Mouse (Mus musculus): ENCODE data around the gene Luc7l3.

Luc7l3 gene

DNA sequence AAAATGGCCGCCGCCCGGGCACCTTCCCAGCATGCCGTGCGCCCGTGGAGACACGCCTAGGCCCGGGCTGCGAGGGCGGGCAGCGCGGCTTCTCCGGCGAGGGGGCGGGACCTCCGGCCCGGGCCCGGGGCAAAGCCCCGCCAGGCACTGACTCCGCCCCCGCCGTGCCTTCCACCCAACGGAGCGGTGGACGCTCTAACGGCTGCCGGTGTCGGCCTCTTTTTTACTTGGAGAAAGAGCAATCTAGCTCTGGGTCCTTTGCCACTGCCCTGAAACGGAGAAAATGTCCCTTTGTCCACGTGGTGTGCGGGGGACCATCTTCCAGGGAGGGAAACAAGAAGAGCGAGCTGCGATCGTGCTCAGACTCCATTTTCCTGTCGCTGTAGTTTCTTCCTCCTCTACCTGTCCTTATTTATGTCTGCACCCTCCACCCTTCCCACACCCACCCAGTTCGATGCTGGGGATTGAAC, at the start of gene Luc7l3:
Luc7l3 (minus strand) TSS at position 58 of the 470 bp plus-strand sequence.
- DNase-seq (ENCODE audit: low read depth, low spot score): peak; percentile 97

DNA sequence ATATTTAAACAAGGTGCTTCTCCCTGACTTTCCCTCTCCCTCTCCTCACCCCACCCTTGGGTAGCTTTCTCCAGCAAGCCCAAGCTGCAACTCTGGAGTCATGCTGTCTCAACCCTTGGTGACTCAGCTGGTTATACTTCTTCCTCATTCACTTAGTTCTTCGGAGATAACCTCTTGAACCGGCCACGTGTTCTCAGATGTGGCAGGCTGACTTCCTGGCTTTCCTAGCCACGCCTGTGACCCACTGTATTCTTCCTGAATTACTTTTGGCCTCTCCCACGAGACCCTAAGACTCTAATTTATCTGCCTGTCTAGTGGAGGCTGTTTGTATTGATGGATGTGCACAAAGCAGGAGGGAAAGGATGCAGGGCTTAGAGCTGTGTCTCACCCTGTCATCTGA, 49.0 kb upstream of the Luc7l3 start:
- DNase-seq (ENCODE audit: low read depth, low spot score): no peak

DNA sequence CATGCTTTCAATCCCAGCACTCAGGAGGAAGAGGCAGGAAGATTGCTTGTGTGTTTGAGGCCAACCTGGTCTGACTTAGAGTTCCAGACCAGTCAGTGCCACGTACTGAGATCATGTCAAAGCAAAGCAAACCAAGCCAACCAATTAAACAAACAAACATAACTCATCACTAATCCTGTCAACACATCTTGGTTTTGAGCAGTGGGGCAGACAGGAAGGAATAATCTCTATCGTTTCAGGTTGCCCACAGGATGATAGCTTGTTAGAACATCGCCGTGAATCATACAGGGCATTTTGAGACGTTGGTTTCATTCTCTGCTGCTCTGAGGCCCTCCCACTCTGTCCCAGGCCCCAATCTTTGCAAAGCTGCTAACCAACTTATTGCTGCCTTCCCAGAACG, 48.2 kb upstream of the Luc7l3 start:
- DNase-seq (ENCODE audit: low read depth, low spot score): no peak

GRCm38 (mm10) chr11:94365340-94365739, 43.6 kb upstream of the Luc7l3 start:
- no peak for DNase-seq (ENCODE audit: low read depth, low spot score)

DNA sequence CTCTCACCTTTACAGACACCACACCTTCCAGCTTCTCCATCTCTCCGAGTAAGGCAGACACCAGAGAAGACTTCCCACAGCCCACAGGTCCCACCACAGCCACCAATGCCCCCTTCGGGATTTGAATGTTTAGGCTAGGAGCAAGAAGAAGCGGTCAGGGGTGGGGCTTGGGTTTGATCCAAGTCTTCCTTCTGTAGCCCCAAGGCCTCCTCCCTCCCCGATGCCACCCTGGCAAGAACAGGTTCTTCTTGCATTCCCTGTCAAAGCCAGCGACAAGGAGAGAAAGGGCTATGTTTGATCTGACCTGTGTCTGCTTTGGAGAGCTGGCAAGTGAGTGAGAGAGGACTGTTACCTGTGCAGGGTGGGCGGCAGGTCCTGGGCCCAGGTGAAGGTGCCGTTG, 41.9 kb upstream of the Luc7l3 start:
- no peak for DNase-seq (ENCODE audit: low read depth, low spot score)

DNA sequence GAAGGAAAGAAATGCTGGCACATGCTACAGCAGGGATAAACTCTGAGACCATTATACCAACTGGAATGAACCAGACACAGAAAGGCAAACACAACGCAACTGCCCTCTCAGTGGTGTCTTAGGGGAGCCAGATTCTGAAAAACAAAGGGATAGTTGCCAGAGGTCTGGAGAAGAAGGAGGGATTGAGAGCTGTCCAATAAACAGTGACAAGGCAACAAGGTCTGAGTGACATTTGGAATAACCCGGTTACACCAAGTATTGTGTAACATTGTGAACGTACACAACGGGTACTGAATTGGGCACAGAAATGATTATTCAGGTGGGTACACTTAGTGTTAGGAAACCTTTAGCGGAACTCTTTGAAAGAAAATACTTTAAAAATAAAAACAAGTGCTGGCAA, 40.3 kb upstream of the Luc7l3 start:
- no peak for DNase-seq (ENCODE audit: low read depth, low spot score)

DNA sequence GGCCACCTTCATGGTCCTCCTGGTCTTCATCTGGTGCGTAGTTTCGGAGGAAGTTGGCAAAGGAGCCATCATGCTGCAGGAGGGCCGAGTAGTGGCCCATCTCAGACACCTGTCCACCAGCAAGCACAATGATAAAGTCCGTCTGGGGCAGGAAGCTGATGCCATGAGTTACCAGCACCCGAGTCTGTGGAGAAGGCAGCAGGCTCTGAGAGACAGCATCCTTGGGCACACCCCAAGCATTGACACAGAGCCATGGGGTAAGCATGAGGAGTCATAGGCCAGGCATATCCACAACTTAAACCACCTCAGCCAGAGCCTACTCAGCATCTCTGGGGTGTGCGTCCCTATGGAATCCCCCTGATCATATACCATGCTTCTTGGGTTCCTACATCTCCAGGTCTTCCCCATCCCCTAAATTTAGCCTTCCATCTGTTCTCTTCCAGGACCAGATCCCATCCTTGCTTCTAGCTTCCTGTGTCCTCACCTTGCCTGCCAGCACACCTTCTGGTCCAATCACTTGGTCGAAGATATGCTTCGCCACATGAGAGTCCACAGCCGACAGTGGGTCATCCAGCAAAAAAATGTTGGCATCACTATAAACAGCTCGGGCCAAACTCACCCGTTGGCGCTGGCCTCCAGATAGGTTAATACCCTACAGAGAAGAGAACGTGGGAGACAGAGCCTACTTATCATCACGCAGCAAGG, 39.5 kb upstream of the Luc7l3 start:
- peak; percentile 92 for DNase-seq (ENCODE audit: low read depth, low spot score)

- DNase-seq (ENCODE audit: low read depth, low spot score): no peak
Observed at GRCm38 (mm10) chr11:94359168-94359567, 37.4 kb upstream of the Luc7l3 start.

GRCm38 (mm10) chr11:94355521-94356217, 33.9 kb upstream of the Luc7l3 start:
- no peak for DNase-seq (ENCODE audit: low read depth, low spot score)

GRCm38 (mm10) chr11:94351094-94351493, 29.3 kb upstream of the Luc7l3 start:
- DNase-seq (ENCODE audit: low read depth, low spot score): no peak

- no peak for DNase-seq (ENCODE audit: low read depth, low spot score)
Observed at GRCm38 (mm10) chr11:94350337-94350736, 28.5 kb upstream of the Luc7l3 start.

DNA sequence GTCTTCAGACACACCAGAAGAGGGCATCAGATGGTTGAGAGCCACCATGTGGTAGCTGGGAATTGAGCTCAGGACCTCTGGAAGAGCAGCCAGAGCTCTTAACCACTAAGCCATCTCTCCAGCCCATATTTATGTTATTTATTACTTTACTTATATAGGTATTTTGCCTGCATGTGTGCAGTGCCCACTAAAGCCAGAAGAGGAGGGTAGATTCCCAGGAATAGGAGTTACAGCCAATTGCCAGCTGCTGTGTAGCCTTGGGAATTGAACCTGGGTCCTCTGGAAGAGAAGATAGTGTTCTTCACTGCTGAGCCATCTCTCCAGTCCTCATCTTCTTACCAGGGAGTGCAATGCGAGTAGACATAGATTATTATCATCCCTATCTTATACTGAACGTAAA, 28.1 kb upstream of the Luc7l3 start:
- no peak for DNase-seq (ENCODE audit: low read depth, low spot score)

- no peak for DNase-seq (ENCODE audit: low read depth, low spot score)
Observed at GRCm38 (mm10) chr11:94347063-94347575, 25.3 kb upstream of the Luc7l3 start.

DNA sequence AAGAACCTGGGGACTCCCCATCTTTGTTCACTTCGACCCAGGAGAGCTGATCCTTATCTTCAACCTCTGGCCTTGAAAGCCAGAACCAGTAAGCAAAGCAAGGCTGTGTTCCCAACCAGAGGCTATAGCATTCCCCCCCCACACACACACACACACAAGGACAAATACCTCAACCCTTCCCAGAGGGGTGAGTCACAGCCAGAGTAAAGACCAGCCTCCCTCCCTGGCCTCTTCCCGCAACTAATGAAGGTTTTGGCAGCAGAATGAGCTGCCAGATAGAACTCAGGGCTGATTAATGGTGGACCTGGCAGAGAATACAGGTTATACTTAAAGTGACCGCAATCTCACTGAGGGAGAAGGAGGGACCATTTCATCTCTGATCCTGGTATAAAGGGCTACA, 24.8 kb upstream of the Luc7l3 start:
- DNase-seq (ENCODE audit: low read depth, low spot score): no peak

DNA sequence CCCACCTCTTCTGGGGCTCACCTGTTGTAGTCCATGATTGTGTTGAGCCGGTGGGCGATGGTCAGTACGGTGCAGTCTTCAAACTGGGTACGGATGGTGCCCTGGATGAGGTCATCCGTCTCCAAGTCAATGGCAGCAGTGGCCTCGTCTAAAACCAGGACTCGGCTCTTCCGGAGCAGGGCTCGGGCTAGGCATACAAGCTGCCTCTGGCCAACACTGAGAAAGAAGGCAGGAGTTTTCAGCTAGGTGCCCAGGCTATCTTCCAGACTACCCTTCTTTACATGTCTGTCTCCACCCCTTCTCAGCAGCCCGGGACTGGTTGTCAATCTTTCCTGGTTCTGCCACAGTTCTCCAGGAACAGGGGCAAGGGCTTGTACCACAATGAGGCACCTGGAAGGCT, 24.1 kb upstream of the Luc7l3 start:
- no peak for DNase-seq (ENCODE audit: low read depth, low spot score)

- no peak for DNase-seq (ENCODE audit: low read depth, low spot score)
Observed at GRCm38 (mm10) chr11:94344470-94344869, 22.7 kb upstream of the Luc7l3 start.

- peak; percentile 44 for DNase-seq (ENCODE audit: low read depth, low spot score)
Observed at GRCm38 (mm10) chr11:94343955-94344358, 22.2 kb upstream of the Luc7l3 start.

- DNase-seq (ENCODE audit: low read depth, low spot score): peak; percentile 35
Observed at GRCm38 (mm10) chr11:94342114-94342905, 20.5 kb upstream of the Luc7l3 start.

DNA sequence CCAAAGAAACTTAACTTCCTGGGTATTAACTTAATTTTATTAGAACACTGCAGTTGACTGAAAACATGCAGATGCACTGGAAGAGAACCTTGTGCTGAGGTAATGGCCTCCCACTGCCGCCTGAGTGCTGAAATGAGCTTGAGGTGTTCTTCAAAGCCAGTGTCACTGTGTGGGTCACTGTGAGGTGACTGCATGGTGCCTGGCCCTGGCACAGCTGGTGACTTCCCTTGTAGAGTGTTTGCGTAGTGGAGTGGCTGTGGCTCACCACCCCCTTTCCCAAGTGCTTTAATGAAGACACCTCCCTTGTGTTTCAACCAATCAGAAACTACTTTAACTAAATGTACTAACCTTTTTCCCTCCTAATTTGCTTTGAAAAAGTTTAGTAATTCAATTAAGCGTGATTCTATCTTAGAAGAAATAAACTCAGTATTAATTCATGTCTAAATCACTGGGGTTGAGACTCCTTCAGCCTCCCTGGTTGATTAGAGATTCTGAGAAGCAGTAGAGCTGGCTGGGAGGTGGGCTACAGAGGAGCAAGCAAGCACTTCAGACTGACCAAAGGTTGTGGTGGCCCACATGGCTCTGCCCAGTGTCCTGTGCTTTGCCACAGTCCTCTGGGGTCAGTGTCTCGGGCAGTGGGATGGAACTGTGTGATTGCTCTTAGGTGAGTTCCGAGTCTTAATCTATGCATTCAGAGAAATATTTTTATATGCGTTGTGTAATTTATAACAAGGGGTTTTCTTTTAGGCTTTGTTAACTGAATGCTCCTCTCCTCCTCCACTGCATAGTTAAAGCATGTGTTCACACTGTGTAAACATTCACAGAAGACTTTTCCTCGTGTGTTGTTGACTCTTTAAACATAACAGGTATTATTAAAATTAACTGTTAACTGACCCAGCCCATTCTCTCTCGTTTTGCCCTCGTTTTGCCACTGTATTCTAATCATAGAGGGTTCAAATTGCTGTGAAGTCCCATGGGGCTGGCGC, 19.5 kb upstream of the Luc7l3 start:
- DNase-seq (ENCODE audit: low read depth, low spot score): no peak

GRCm38 (mm10) chr11:94339732-94340585, 18.2 kb upstream of the Luc7l3 start:
- DNase-seq (ENCODE audit: low read depth, low spot score): peak; percentile 88

Measured in brain, adult 2 months (tissue).